ENCODE assay signal across 13 mouse cellular contexts in genomic region chr6:115006065-115006464, GRCm38 (mm10).
"Had no signal": no experiment of that assay in that cellular context is flagged by ENCODE, and none has a peak within 500 bp of the region (broad histone marks: within the 10 kb centered on the region; RNA-seq: fewer than 3 reads in every experiment).

No protein-coding gene starts in this region.

- DNase-seq: kidney, adult 2 months; kidney, postnatal 25 days; liver, embryonic 13.5 days; lung, postnatal 14 days; lung, postnatal 4 days; thymus, adult 18-20 months; thymus, postnatal 36 days had no signal

- ATAC-seq: midbrain, embryonic 15.5 days had no signal

- H3K4me2 ChIP-seq: liver, embryonic 13.5 days; midbrain, embryonic 11.5 days; midbrain, embryonic 15.5 days; neural tube, embryonic 12.5 days; neural tube, embryonic 15.5 days had no signal

- H3K9me3 ChIP-seq: liver, embryonic 13.5 days; megakaryocyte, embryonic 14.5 days; midbrain, embryonic 15.5 days; neural tube, embryonic 12.5 days; neural tube, embryonic 15.5 days had no signal

- H3K27ac ChIP-seq: kidney, postnatal 0 days; liver, embryonic 13.5 days; midbrain, embryonic 15.5 days; neural tube, embryonic 12.5 days; neural tube, embryonic 15.5 days had no signal

- H3K36me3 ChIP-seq: midbrain, embryonic 15.5 days had no signal

- H3K27me3 ChIP-seq: liver, embryonic 13.5 days; megakaryocyte, embryonic 14.5 days; midbrain, embryonic 15.5 days; neural tube, embryonic 12.5 days; neural tube, embryonic 15.5 days had no signal

- H3K9ac ChIP-seq: liver, embryonic 13.5 days; midbrain, embryonic 15.5 days; neural tube, embryonic 12.5 days; neural tube, embryonic 15.5 days had no signal

- H3K4me3 ChIP-seq: liver, embryonic 13.5 days; megakaryocyte, embryonic 14.5 days; midbrain, embryonic 15.5 days; neural tube, embryonic 12.5 days; neural tube, embryonic 15.5 days had no signal

- H3K4me1 ChIP-seq: neural tube, embryonic 12.5 days; neural tube, embryonic 15.5 days had no signal
